Mouse (Mus musculus): Measurements from ENCODE around the gene Sptlc2. TPM values are rescaled to one million over a fixed set of nuclear protein-coding genes. Genes with fewer than 3 reads are reported as not detected.

Sptlc2 gene
- polyA plus RNA-seq, 1 experiment from 2014 or later, result 99.1 TPM

DNA sequence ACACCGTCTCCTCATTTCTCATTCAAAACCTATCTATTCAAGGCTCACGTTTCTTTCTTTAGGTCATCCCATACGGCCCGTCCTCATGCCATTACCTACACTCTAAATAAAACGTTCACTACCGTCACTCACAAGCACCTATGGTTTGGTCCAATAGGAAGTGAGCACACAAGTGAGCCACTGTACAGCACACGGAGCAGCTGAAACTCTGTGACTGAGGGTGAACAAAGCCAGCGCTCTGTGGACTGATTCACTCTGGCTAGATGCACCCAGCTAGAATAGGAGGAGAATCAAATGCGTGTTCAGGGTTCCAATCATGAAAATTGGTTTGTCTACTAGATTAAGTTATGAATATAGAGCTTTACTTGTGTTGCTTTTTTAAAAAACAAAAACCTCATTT lies 22.5 kb downstream of the Sptlc2 start:
- no peak for ATAC-seq (ENCODE audit: insufficient read depth, low FRiP score, low read depth)
- Histone ChIP-seq H3K9ac (no peak overlapping the region), H3K36me3 (0 out of 2 replicates have a peak, but pooled peaks cover 4% of the 10 kb centered on the region), H3K4me1 (no peaks in the 10 kb centered on the region; the same call in 1 of the 2 replicates), H3K9me3 (no peaks in the 10 kb centered on the region), H3K4me2 (no peak overlapping the region), H3K4me3 (replicated peaks) (no peak overlapping the region), H3K27ac (no peak overlapping the region), H3K27me3 (replicated peaks) (no peaks in the 10 kb centered on the region)
- 80% methylated on average over 9 of the region's 9 CpGs for WGBS

DNA sequence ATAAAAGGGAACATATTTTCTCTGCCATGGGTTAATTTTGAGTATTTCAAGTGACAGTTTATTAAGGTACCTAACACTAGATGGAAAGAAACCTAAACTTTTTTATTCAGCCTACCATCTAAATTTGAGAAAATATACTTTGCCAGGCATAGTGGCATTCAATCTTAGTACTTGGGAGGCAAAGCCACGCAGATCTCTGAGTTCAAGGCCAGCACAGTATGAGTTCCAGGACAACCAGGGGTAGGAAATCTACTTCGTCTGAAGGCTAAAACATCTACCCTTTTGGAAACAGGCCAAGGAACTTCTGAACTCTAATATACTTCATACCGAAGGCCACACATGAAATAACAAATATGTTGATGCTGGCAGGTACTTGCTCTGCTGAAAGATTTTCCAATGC lies 26.0 kb downstream of the Sptlc2 start:
- Histone ChIP-seq H3K4me2 (no peak overlapping the region), H3K36me3 (no peaks in the 10 kb centered on the region), H3K27me3 (replicated peaks) (no peaks in the 10 kb centered on the region), H3K9ac (no peak overlapping the region), H3K4me3 (replicated peaks) (no peak overlapping the region), H3K4me1 (no peaks in the 10 kb centered on the region), H3K27ac (no peak overlapping the region), H3K9me3 (no peaks in the 10 kb centered on the region)
- WGBS, result 56% methylated on average over 3 of the region's 3 CpGs
- ATAC-seq (ENCODE audit: insufficient read depth, low FRiP score, low read depth), result no peak

DNA sequence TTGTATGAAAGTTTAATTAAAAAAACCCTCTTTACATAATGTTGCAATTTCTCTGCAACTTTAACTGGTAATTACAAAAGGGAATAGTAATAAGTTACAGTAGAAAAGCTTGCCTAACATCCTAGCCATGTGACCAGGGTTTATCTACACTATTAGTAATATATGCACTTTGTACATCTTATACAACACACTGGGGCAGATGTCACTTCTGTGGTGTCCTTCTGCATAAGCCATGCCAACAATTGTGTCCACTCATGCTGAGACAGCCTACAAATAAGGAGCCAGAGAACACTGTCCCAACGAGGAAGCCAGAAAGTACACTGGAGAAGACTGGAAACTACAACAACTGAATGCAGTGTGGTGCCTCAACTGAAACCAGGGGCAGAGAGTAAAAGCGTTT lies 40.1 kb downstream of the Sptlc2 start:
- Histone ChIP-seq H3K9ac (no peak overlapping the region), H3K27ac (no peak overlapping the region), H3K4me3 (replicated peaks) (no peak overlapping the region), H3K4me2 (no peak overlapping the region), H3K27me3 (replicated peaks) (no peaks in the 10 kb centered on the region), H3K4me1 (no peaks in the 10 kb centered on the region), H3K9me3 (no peaks in the 10 kb centered on the region), H3K36me3 (peaks cover 7% of the 10 kb centered on the region; the same call in 1 of the 2 replicates)
- no peak for ATAC-seq (ENCODE audit: insufficient read depth, low FRiP score, low read depth)
- WGBS, result 87% methylated on average over 2 of the region's 2 CpGs

DNA sequence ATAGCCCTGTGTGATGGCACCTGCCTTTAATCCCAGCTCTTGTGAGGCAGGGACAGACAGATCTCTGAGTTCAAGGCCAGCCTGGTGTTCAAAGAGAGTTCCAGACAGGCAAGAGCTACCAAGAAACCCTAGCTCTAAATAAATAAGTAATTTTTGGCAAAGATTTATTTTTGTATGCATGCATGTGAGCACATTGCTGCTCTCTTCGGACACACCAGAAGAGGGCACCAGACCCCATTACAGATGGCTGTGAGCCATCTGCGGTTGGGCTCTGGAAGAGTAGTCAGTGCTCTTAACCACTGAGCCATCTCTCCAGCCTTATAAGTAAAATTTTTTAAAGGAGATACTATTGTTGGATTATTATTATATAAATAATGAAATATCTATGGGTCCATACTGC lies 40.6 kb downstream of the Sptlc2 start:
- WGBS, result 93% methylated on average over 2 of the region's 2 CpGs
- H3K27me3 ChIP-seq (replicated peaks), result no peaks in the 10 kb centered on the region
- no peaks in the 10 kb centered on the region for H3K4me1 ChIP-seq
- no peak overlapping the region for H3K4me3 ChIP-seq (replicated peaks)
- no peak overlapping the region for H3K27ac ChIP-seq
- H3K9ac ChIP-seq, result no peak overlapping the region
- no peaks in the 10 kb centered on the region for H3K9me3 ChIP-seq
- H3K4me2 ChIP-seq, result no peak overlapping the region
- no peak for ATAC-seq (ENCODE audit: insufficient read depth, low FRiP score, low read depth)
- peaks cover 7% of the 10 kb centered on the region; the same call in 1 of the 2 replicates for H3K36me3 ChIP-seq

DNA sequence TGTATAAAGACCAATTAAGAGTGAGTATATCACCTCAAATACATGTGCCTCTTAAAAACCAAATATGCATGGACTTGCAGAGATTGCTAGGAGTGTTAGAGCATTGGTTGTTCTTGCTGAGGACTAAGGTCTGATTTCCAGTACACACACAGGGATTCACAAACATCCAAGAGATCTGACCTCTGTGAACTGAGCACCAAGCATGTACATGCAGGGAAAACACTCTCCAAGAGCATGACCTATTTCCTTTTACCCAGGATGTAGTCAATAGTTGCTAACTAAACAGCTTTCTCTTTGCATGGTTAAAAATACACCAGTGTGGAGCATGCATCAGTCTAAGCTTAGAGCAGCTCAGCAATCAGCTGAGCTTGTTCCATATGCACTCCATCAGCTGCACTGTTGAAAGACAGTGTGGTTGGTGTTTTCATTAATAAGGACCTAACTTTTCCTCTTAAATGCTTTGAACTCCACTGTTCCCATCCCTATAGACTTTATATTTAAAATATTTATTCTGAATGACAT lies 45.0 kb downstream of the Sptlc2 start:
- H3K9ac ChIP-seq, result no peak overlapping the region
- ATAC-seq (ENCODE audit: insufficient read depth, low FRiP score, low read depth), result no peak
- H3K27ac ChIP-seq, result no peak overlapping the region
- peaks cover 14% of the 10 kb centered on the region for H3K36me3 ChIP-seq
- H3K27me3 ChIP-seq (replicated peaks), result no peaks in the 10 kb centered on the region
- H3K4me1 ChIP-seq, result no peaks in the 10 kb centered on the region
- H3K9me3 ChIP-seq, result no peaks in the 10 kb centered on the region
- H3K4me3 ChIP-seq (replicated peaks), result no peak overlapping the region
- no peak overlapping the region for H3K4me2 ChIP-seq

GRCm38 (mm10) chr12:87338082-87338481 lies 50.1 kb downstream of the Sptlc2 start:
- H3K9ac ChIP-seq, result no peak overlapping the region
- no peaks in the 10 kb centered on the region for H3K9me3 ChIP-seq
- WGBS, result 77% methylated on average over 4 of the region's 4 CpGs
- H3K36me3 ChIP-seq, result peaks cover 7% of the 10 kb centered on the region
- no peak overlapping the region for H3K4me2 ChIP-seq
- no peak overlapping the region for H3K27ac ChIP-seq
- H3K27me3 ChIP-seq (replicated peaks), result no peaks in the 10 kb centered on the region
- ATAC-seq (ENCODE audit: insufficient read depth, low FRiP score, low read depth), result no peak
- H3K4me3 ChIP-seq (replicated peaks), result no peak overlapping the region
- no peaks in the 10 kb centered on the region for H3K4me1 ChIP-seq

DNA sequence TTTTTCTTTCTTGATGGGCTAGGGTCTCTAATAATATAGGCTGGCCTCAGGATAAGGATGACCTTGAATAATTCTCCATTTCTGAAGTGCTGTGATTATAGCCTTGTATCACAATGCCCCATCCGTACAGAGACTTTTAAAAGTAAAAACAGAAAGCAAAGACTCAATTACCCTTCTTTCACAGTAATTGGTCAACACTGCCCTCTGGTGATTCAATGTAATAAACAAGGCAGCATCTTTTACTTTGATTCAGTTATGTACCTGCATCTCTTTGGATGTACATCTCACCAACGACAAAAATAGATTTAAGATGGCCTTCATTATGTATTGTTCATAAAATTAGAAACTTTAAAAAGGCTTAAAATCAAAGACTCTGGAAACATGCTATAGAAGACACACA lies 53.3 kb downstream of the Sptlc2 start:
- Histone ChIP-seq H3K36me3 (no peaks in the 10 kb centered on the region), H3K4me2 (no peak overlapping the region), H3K27ac (no peak overlapping the region), H3K27me3 (replicated peaks) (no peaks in the 10 kb centered on the region), H3K9ac (no peak overlapping the region), H3K4me3 (replicated peaks) (no peak overlapping the region), H3K4me1 (no peaks in the 10 kb centered on the region), H3K9me3 (no peaks in the 10 kb centered on the region)
- ATAC-seq (ENCODE audit: insufficient read depth, low FRiP score, low read depth), result no peak
- 35% methylated on average over 2 of the region's 2 CpGs for WGBS

DNA sequence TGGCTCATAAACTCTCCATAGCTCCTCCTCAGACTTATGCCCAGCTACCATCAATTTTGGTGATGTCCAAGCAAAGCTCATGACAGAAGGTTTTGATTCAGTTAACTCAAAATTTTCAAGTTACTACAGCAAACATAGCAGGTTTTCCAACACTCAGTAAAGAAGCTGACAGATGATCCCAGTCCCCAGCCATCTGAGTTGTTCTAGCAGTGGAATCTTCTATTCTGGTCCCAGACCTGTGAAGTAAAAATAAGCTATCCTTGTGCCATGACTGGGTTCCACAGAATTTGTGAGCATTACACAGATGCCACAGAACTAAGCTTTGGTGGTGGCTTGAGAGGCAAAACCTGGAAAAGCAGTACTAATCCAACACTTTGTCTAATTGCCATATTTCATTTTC lies 54.4 kb downstream of the Sptlc2 start:
- Histone ChIP-seq H3K4me2 (no peak overlapping the region), H3K9me3 (no peaks in the 10 kb centered on the region), H3K27ac (no peak overlapping the region), H3K4me1 (no peaks in the 10 kb centered on the region), H3K4me3 (replicated peaks) (no peak overlapping the region), H3K27me3 (replicated peaks) (no peaks in the 10 kb centered on the region), H3K36me3 (no peaks in the 10 kb centered on the region), H3K9ac (no peak overlapping the region)
- no peak for ATAC-seq (ENCODE audit: insufficient read depth, low FRiP score, low read depth)

GRCm38 (mm10) chr12:87332511-87332910 lies 55.6 kb downstream of the Sptlc2 start:
- Histone ChIP-seq H3K36me3 (no peaks in the 10 kb centered on the region), H3K27me3 (replicated peaks) (no peaks in the 10 kb centered on the region), H3K9ac (no peak overlapping the region), H3K27ac (no peak overlapping the region), H3K4me2 (no peak overlapping the region), H3K9me3 (no peaks in the 10 kb centered on the region), H3K4me3 (replicated peaks) (no peak overlapping the region), H3K4me1 (no peaks in the 10 kb centered on the region)
- WGBS, result 81% methylated on average over 4 of the region's 4 CpGs
- no peak for ATAC-seq (ENCODE audit: insufficient read depth, low FRiP score, low read depth)

GRCm38 (mm10) chr12:87331908-87332307 lies 56.2 kb downstream of the Sptlc2 start:
- Histone ChIP-seq H3K4me2 (no peak overlapping the region), H3K27me3 (replicated peaks) (no peaks in the 10 kb centered on the region), H3K9me3 (no peaks in the 10 kb centered on the region), H3K4me1 (no peaks in the 10 kb centered on the region), H3K4me3 (replicated peaks) (no peak overlapping the region), H3K27ac (no peak overlapping the region), H3K36me3 (no peaks in the 10 kb centered on the region), H3K9ac (no peak overlapping the region)
- WGBS, result 47% methylated on average over 5 of the region's 5 CpGs
- ATAC-seq (ENCODE audit: insufficient read depth, low FRiP score, low read depth), result no peak

DNA sequence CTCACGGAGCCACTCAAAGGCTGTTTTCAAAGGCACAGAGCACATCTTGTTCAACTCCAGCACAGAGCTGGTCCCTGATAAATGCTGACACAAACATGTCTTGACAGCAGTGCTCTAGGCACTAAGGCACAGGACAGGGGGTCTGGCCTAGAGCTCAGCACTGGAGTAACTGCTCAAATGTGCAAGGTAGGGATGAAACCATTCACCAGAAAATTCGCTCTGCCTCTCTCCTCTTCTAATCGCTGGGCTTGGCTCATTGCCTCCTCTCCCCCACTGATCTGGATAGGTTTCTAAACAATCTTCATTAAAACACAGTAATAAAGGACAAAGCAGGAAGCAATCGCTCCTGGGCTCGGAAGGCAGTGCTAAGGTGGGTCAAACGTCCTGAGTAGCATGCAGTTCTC lies 57.1 kb downstream of the Sptlc2 start:
- WGBS, result 54% methylated on average over 6 of the region's 6 CpGs

GRCm38 (mm10) chr12:87330213-87330612 lies 57.9 kb downstream of the Sptlc2 start:
- no peak for ATAC-seq (ENCODE audit: insufficient read depth, low FRiP score, low read depth)
- WGBS, result 53% methylated on average over 2 of the region's 2 CpGs
- H3K27ac ChIP-seq, result no peak overlapping the region
- 0 out of 2 replicates have a peak, but pooled peaks cover 2% of the 10 kb centered on the region for H3K36me3 ChIP-seq
- no peaks in the 10 kb centered on the region for H3K27me3 ChIP-seq (replicated peaks)
- no peak overlapping the region for H3K9ac ChIP-seq
- H3K4me1 ChIP-seq, result no peaks in the 10 kb centered on the region
- H3K9me3 ChIP-seq, result no peaks in the 10 kb centered on the region
- H3K4me3 ChIP-seq (replicated peaks), result no peak overlapping the region
- H3K4me2 ChIP-seq, result no peak overlapping the region

More for the DNA sequence above, 57.1 kb downstream of the Sptlc2 start:
- no peaks in the 10 kb centered on the region for H3K4me1 ChIP-seq
- no peak overlapping the region for H3K9ac ChIP-seq
- no peak overlapping the region for H3K4me3 ChIP-seq (replicated peaks)
- no peaks in the 10 kb centered on the region for H3K27me3 ChIP-seq (replicated peaks)
- no peak overlapping the region for H3K27ac ChIP-seq
- no peak overlapping the region for H3K4me2 ChIP-seq
- no peaks in the 10 kb centered on the region for H3K36me3 ChIP-seq
- ATAC-seq (ENCODE audit: insufficient read depth, low FRiP score, low read depth), result no peak
- H3K9me3 ChIP-seq, result no peaks in the 10 kb centered on the region

DNA sequence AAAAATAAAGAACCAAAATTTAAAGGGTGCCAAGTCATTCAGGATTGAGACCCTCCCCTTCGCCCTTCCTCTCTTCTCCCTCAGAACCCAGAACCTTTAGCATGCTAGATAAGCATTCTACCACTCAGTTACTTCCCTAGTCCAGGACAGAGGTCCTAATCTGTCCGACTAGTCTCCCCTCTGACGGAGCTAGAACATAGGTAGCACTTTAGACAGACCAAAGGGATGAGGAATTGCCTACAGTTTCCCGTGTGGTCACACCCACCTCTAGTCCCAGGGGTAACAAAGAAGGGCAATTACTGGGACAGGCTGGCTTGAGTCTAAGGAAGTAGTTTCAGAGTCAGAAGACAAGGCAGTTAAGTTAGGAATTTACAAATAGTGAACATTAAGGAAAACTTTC lies 60.1 kb downstream of the Sptlc2 start:
- 52% methylated on average over 4 of the region's 4 CpGs for WGBS
- no peaks in the 10 kb centered on the region for H3K27me3 ChIP-seq (replicated peaks)
- H3K4me1 ChIP-seq, result no peaks in the 10 kb centered on the region
- no peak for ATAC-seq (ENCODE audit: insufficient read depth, low FRiP score, low read depth)
- no peak overlapping the region for H3K4me2 ChIP-seq
- 0 out of 2 replicates have a peak, but pooled peaks cover 3% of the 10 kb centered on the region for H3K36me3 ChIP-seq
- no peak overlapping the region for H3K4me3 ChIP-seq (replicated peaks)
- H3K9me3 ChIP-seq, result no peaks in the 10 kb centered on the region
- no peak overlapping the region for H3K9ac ChIP-seq
- no peak overlapping the region for H3K27ac ChIP-seq
